Mouse (Mus musculus): ENCODE data around the gene Lamtor3. TPM values are rescaled to one million over a fixed set of nuclear protein-coding genes. Genes with fewer than 3 reads are reported as not detected.
"Not testable (repeated sequence)": the region's sequence is repeated elsewhere in the genome, so short reads cannot be mapped to it uniquely, and the experiment has no call there.

Lamtor3 gene
- total RNA-seq, 2 experiments from 2014 or later = 74.2 to 79.0 TPM

DNA sequence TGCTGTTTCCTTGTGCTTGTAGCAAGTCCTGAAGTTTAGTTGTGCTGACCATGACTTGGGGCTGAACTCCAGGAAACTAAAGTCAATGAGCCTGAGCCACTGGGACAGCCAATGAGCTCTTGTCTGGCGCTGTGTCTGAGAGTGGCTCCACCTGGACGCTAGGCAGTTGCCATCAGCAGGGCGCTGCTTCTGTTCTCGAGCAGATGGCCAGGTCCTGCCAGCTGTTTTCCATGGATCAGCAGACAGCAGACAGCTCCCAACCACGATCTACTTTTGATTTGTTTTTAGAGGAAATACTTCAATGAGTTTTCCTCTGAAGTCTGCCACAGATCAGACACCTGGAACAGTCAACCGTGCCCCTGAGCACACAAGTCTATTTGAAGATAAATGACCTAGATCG lies 14.4 kb downstream of the Lamtor3 start:
- DNase-seq (ENCODE audit: low spot score in 2 of 2) = no peak

DNA sequence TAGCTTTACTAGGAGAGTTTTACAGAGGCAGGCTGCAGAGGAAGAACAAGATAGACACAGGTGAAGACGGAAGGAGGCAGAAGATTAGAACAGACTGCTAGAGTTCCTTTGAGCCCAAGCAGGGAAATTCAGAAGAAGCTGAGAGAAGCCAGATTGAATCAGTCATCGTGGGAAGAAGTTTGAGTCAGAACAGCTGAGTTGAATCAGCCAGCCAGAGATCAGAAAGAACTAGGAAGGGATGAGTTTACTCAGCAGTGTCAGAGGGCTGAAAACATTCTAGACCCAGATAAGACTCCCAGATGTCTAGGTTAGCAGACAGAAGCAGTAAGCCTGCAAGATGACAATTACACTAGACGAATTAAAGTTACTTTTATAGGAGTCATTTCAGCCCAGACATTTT lies 15.7 kb downstream of the Lamtor3 start:
- DNase-seq (ENCODE audit: low spot score in 2 of 2) = no peak

DNA sequence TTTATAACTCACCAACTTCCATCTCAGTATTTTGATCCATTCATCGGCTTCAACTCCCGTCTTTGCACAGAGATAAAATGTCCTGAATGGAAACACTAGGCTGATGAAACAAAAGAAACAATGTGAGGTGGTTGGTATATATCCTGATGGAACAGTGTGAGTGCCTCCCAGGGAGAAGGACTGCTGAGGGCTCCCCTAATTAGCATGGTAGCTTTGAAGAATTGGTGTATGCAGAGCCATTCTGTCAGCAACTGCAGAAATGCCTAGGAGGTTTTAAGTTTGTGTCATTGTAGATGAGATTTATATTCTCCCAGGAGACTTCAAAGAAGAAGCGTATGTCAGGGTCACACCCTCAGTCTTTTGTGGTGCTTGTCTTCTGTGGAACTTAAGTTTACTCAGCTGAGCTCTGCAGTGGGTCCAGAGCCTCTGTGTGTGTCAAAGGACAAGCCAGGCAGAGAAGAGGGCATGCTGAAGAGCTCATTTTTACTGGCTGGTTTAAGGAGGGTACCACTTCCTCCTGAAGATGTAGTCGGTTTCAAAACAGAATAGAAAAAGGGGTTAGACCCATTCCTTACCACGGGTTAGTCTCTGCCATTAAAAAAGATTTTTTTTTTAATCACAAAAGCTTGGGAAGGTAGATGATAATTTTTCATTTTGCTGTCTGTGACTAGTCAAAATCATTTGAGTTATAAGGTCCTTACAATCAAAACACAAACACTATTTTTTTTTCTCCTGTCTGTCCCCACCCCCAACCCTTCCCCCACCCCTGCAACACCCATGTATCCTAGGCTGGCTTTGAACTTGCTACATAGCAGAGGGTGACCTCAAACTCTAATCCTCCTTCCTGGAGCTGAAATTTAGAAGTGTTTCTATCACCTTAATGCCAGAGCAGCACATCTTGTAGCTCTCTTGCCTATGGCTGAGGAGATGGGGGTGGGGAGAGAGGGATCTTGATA lies 17.5 kb downstream of the Lamtor3 start:
- DNase-seq (ENCODE audit: low spot score in 2 of 2) = no peak

DNA sequence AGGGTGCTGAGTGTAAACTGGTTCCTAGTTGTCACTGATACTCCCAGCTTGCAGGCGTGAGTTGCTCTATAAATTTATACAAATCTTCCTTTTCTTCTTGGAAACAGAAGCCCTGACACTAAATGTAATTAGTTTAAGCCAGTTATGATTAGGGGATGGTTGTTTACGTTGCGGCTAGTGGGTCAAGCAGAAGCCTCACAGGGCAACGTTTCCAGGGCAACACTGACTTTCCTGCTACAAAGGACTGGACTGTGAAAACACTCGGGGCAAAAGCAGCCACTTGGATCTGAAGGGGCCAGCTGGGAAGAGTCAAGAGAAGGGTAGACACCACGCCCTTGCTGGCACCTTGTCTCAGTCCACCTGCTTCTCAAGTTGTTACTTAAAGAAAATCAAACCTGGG lies 18.2 kb downstream of the Lamtor3 start:
- DNase-seq (ENCODE audit: low spot score in 2 of 2) = no peak

DNA sequence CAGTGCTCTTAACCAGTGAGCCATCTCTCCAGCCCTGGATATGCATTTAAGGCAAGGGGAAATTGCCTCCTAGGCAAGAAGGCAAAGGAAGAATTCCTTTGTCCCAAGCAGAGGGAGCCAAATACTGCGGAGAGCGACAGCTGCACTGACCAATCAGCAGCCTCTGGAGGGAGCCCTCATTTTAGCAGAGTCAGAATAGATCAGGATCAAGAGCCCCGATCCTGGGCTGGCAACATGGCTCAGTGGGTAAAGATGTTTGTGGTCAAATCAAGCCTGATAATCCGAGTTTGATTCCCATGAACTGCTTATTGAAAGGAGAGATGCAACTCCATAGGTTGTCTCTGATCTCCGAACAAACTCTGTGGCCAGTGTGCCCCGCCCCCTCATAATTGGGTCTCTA lies 20.3 kb downstream of the Lamtor3 start:
- DNase-seq (ENCODE audit: low spot score in 2 of 2) = peak; percentile 37 to 51

DNA sequence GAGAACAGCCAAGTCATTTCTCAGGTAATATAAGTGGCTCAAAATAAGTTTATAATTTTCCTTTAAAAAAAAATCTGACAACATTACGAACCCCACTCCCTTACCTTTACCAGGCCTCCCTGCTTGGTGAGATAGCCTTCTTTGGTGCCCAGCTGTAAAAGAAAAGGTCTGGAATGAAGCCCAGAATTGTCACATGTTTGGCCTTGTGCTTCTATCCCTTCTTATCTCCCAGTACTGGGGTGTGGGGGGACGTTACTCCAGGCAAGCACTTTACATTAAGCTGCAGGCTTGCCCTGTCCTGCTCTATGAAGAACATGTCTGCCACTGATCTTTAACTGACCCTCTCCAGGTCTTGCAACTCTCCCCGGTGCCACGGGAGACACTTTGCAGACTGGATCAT lies 22.5 kb downstream of the Lamtor3 start:
- peak in 1 of 2 experiments; percentile 43 for DNase-seq (ENCODE audit: low spot score in 2 of 2)

- no peak for DNase-seq (ENCODE audit: low spot score in 2 of 2)
These were observed 23.2 kb downstream of the Lamtor3 start for GRCm38 (mm10) chr3:137941555-137941954.

DNA sequence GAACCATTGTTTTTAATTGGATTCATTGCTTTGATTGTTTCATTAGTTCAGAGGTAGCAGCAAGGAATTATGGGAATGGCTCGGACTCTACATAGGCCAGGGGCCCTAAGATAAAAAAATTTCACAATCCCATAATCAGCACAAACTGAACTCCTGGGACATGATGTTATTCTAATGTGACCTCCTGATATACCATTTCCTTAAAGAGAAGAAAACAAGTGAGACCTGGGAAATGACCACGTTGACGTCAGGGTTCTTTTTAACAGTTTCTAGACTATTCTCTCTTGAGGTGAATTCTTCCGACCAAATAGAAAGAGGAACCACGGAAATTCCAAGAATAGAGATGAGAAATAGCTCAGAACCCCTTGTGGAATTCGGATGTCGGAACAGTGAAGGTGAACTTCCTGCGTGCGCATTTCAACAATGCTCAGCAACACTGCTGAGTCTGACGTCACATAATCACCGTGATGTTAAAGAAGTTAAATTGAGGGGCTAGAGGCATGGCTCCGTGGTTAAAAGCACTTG lies 23.9 kb downstream of the Lamtor3 start:
- no peak for DNase-seq (ENCODE audit: low spot score in 2 of 2)

GRCm38 (mm10) chr3:137943737-137944154 lies 25.4 kb downstream of the Lamtor3 start:
- DNase-seq (ENCODE audit: low spot score in 2 of 2) = no peak

DNA sequence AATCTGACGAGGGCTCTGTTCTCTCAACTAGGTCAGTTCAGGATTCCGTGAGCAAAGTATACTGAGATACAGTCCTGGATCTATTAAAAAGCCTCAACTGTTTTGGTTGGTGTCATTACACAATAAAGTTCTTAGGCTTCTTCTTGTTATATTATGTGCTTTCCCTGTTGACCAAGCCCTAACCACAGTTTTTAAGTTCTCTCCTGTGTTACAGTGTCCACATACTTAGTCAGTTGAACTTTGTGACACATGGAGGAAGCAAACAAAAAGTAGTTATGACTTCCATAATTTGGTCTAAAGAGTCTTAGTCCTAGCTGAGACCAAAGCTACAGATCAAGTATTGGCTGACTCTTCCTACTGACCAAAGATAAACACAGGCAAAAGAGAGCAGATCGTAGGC lies 28.5 kb downstream of the Lamtor3 start:
- no peak for DNase-seq (ENCODE audit: low spot score in 2 of 2)

DNA sequence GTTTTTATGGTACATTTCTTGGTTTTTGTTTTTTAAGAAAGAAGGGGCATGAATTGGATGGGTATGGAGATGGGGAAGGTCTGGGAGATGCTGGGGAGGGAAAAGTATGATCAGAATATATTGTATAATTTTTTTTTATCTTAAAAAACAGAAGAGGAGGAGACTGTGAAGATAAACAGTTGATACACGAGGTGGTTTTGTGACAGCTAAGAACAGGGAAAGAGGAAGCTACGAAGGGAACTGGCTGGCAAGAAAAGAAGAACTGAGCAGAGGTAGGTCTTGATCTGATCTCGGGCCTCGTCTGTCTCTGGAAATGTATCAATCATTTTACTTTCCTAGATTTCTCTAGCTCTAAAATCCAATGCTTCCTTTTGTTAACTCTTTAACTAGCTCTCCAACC lies 29.2 kb downstream of the Lamtor3 start:
- no peak for DNase-seq (ENCODE audit: low spot score in 2 of 2)

GRCm38 (mm10) chr3:137950191-137950885 lies 32.0 kb downstream of the Lamtor3 start:
- no peak for DNase-seq (ENCODE audit: low spot score in 2 of 2)

DNA sequence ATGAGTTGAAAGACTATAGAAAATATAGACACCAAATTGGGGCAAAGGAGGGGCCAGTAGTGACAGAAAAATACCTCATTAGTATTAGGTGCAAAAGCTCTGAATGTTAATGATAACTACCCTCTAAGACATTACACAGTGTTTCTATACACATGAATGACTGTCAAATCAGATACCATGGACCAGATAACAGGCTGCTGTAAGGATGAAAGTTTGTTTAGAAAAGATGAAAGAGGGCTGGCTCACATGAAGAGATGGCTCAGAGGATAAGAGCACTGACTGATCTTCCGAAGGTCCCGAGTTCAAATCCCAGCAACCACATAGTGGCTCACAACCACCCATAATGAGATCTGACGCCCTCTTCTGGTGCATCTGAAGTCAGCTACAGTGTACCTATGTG lies 33.0 kb downstream of the Lamtor3 start:
- DNase-seq (ENCODE audit: low spot score in 2 of 2) = not testable (repeated sequence)

- DNase-seq (ENCODE audit: low spot score in 2 of 2) = peak in 1 of 2 experiments; percentile 11
These were observed 33.5 kb downstream of the Lamtor3 start for GRCm38 (mm10) chr3:137951819-137952218.

GRCm38 (mm10) chr3:137952225-137952913 lies 34.1 kb downstream of the Lamtor3 start:
- DNase-seq (ENCODE audit: low spot score in 2 of 2) = peak in 1 of 2 experiments; percentile 36

DNA sequence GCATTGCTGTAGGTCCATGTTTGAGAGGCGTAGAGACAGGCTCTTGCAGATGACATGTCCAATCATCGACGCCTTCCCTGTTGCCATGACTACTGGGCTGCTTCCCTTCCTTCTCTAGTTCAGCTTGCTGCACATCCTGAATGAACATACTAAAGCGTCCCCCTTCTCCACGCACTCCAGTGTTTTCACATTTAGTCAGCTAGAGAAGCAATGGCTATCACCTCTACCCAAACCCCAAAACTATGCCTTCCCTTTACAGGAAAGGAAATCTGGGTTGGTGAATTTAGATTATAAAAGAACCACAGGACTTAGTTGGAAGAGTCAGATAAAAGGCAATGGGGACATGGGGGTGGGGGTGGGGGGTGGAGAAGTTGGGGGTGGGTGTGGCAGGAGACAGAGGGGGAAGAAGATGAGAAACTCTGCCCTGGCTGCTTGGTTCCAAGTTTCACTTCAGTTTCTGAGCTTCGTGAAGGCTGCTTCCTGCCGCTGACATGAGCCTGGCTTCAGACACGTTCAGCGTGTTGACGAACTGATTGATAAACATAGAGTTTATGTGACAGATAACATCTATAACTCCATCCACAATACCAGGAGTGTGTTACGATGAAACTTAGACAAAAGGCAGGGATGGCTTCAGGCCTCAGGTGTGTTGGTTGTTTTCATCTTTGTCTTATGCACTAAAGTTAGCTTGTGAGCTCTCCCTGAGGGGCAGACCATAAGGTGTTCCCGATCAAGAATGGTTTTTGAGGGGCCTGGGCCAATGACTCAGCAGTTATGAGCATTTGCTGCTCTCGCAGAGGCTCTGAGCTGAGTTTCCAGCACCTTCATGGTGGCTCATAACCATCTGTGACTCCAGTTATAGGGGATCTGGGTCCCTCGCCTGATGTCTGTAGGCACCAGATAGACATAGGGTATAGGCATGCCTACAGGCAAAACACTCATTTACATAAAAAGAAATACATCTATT lies 34.9 kb downstream of the Lamtor3 start:
- DNase-seq (ENCODE audit: low spot score in 2 of 2) = no peak

GRCm38 (mm10) chr3:137954256-137954916 lies 36.1 kb downstream of the Lamtor3 start:
- no peak for DNase-seq (ENCODE audit: low spot score in 2 of 2)

- DNase-seq (ENCODE audit: low spot score in 2 of 2) = no peak
These were observed 37.3 kb downstream of the Lamtor3 start for GRCm38 (mm10) chr3:137955560-137956081.

GRCm38 (mm10) chr3:137957864-137958263 lies 39.6 kb downstream of the Lamtor3 start:
- no peak for DNase-seq (ENCODE audit: low spot score in 2 of 2)
